Mouse (Mus musculus) kidney, embryonic 15.5 days (tissue): ENCODE data around the gene Triobp. TPM values are rescaled to one million over a fixed set of nuclear protein-coding genes. Genes with fewer than 3 reads are reported as not detected.

ENCODE experiments used
- ATAC-seq: fragments of 200-750 bp; cut with Nextera tagmentation; replicated peaks from 2 replicates; pipeline ENCODE4 v1.8.0; 2017; ENCODE audit warnings: moderate TSS enrichment; ENCODE audit not compliant: low FRiP score
- H3K27ac ChIP-seq: fragments of 300-500 bp; sonication (generic); 2 replicates; pipeline ENCODE4 v1.5.1; 2015; ENCODE audit warnings: mild to moderate bottlenecking, inconsistent platforms
- H3K27me3 ChIP-seq: fragments of 300-500 bp; sonication (generic); 2 replicates; pipeline ENCODE4 v1.6.1; 2015; ENCODE audit warnings: inconsistent platforms
- H3K36me3 ChIP-seq: fragments of 300-500 bp; sonication (generic); 2 replicates; pipeline ENCODE4 v1.6.1; 2015; ENCODE audit warnings: inconsistent platforms
- H3K4me1 ChIP-seq: fragments of 300-500 bp; sonication (generic); 2 replicates; pipeline ENCODE4 v1.6.1; 2015; ENCODE audit warnings: inconsistent platforms
- H3K4me2 ChIP-seq: fragments of 300-500 bp; sonication (generic); 2 replicates; pipeline ENCODE4 v1.6.1; 2015; ENCODE audit warnings: moderate library complexity, mild to moderate bottlenecking, inconsistent platforms
- H3K4me3 ChIP-seq: fragments of 300-500 bp; sonication (generic); replicated peaks from 2 replicates; pipeline ENCODE4 v1.5.1; 2015; ENCODE audit warnings: mild to moderate bottlenecking, inconsistent platforms
- H3K9ac ChIP-seq: fragments of 300-500 bp; sonication (generic); 2 replicates; pipeline ENCODE4 v1.6.1; 2015; ENCODE audit warnings: mild to moderate bottlenecking, inconsistent platforms
- H3K9me3 ChIP-seq: fragments of 300-500 bp; sonication (generic); replicated peaks from 2 replicates; pipeline ENCODE4 v1.6.1; 2016; ENCODE audit warnings: inconsistent platforms
- WGBS: fragments of 180-500 bp; shearing (Covaris S2); methylation state at CpG from one replicate; pipeline ENCODE4 v1.1.7; 2015; ENCODE audit warnings: mixed read lengths; 5-methylcytosine and 5-hydroxymethylcytosine counted together
- polyA plus RNA-seq: library from polyadenylated mRNA; unstranded; fragments of >200 nt; fragmentation: Nextera tagmentation; extraction: Ambion mirVana; gene quantifications from 2 replicates; pipeline ENCODE4 v1.2.1, GENCODE M21; 2015

Gene Triobp
- polyA plus RNA-seq, 1 experiment from 2014 or later: 66.6 TPM

DNA sequence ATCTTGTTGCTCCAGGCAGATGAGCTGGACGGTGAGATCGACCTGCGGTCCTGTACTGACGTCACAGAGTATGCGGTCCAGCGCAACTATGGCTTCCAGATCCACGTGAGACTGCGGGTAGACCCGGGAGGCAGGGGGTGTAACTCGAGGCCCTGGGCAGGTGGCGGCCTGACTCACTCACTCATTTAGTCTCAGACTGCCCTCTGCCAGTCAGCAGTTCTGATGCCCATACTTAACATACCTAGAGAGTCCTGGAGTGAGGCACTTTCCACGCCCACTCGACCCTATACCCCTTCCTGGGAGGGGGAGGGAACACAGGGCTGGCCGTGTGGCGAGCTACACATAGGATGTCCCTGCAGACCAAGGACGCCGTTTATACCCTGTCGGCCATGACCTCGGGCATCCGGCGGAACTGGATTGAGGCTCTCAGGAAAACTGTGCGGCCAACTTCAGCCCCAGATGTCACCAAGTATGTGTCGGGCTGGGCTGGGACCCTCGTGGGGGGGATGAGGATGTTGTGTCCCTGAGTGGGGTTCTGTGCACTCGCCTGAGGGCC, 43.5 kb downstream of the Triobp start:
- no peak overlapping the region for H3K9ac ChIP-seq
- H3K27me3 ChIP-seq: no peaks in the 10 kb centered on the region
- H3K4me3 ChIP-seq: no peak overlapping the region
- H3K4me1 ChIP-seq: peaks cover 28% of the 10 kb centered on the region
- no peaks in the 10 kb centered on the region for H3K9me3 ChIP-seq
- no peak overlapping the region for H3K27ac ChIP-seq
- 84% methylated on average over 25 of the region's 25 CpGs for WGBS
- H3K4me2 ChIP-seq: no peak overlapping the region
- ATAC-seq: no peak
- H3K36me3 ChIP-seq: peaks cover 87% of the 10 kb centered on the region

GRCm38 (mm10) chr15:78992235-78992634, 44.7 kb downstream of the Triobp start:
- Histone ChIP-seq H3K9ac (no peak overlapping the region), H3K9me3 (no peaks in the 10 kb centered on the region), H3K27ac (no peak overlapping the region), H3K4me2 (no peak overlapping the region), H3K36me3 (peaks cover 96% of the 10 kb centered on the region), H3K4me1 (peaks cover 16% of the 10 kb centered on the region), H3K4me3 (no peak overlapping the region), H3K27me3 (no peaks in the 10 kb centered on the region)
- 92% methylated on average over 7 of the region's 7 CpGs for WGBS
- no peak for ATAC-seq

GRCm38 (mm10) chr15:78992925-78993324, 45.4 kb downstream of the Triobp start:
- Histone ChIP-seq H3K9me3 (no peaks in the 10 kb centered on the region), H3K9ac (no peak overlapping the region), H3K27ac (no peak overlapping the region), H3K4me2 (no peak overlapping the region), H3K4me3 (no peak overlapping the region), H3K36me3 (peaks cover 93% of the 10 kb centered on the region), H3K4me1 (peaks cover 14% of the 10 kb centered on the region), H3K27me3 (no peaks in the 10 kb centered on the region)
- WGBS: 94% methylated on average over 24 of the region's 24 CpGs
- no peak for ATAC-seq

DNA sequence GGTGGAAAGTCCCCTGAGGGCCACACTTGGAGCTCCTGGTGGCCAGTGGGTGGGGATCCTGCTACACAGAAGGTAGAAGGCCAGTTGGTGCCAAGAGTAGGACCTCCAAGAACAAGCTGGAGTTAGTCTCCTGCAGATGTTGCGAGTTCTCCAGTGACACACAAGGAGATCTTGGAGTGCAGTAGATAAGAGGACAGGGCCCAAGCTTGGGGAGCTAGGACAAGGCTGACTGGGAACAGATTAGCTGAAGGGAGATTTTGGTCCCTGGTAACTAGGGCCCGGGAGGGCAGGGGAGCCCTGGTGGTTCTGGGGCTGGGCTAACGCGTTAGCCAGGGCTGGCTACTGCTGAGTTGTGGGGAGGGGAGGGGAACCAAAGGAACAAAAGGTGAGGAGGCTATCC, 48.4 kb downstream of the Triobp start:
- no peak overlapping the region for H3K4me3 ChIP-seq
- H3K9me3 ChIP-seq: no peaks in the 10 kb centered on the region
- no peak for ATAC-seq
- no peak overlapping the region for H3K9ac ChIP-seq
- WGBS: 95% methylated on average over 4 of the region's 4 CpGs
- no peak overlapping the region for H3K27ac ChIP-seq
- H3K4me2 ChIP-seq: no peak overlapping the region
- H3K36me3 ChIP-seq: peaks cover 87% of the 10 kb centered on the region
- H3K27me3 ChIP-seq: no peaks in the 10 kb centered on the region
- H3K4me1 ChIP-seq: peaks cover 26% of the 10 kb centered on the region

- no peaks in the 10 kb centered on the region for H3K9me3 ChIP-seq
- H3K4me3 ChIP-seq: no peak overlapping the region
- ATAC-seq: no peak
- no peak overlapping the region for H3K27ac ChIP-seq
- no peak overlapping the region for H3K9ac ChIP-seq
- H3K27me3 ChIP-seq: no peaks in the 10 kb centered on the region
- H3K4me2 ChIP-seq: no peak overlapping the region
- WGBS: 87% methylated on average over 3 of the region's 3 CpGs
- H3K36me3 ChIP-seq: peaks cover 87% of the 10 kb centered on the region
- H3K4me1 ChIP-seq: peaks cover 34% of the 10 kb centered on the region
Measured at GRCm38 (mm10) chr15:78996663-78997062, 49.1 kb downstream of the Triobp start.

DNA sequence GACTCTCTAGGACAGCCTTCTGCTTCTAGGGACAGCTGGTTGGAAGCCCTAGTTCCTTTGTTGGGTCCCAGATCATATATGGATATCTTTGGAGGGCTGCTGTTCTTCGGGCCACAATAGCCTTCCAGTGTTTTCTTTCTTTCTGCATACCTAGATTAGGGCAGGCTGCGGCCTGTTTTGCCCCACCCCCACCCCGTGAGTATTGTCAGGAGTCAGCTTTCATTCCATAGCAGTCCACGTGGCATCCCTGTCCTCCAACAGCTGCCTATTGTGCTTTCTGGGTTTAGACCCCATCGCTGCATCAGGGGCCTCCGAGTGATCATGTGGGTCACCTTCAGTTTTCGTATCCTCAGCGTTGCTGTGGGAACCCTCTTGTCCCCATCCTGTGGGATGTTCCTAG, 50.8 kb downstream of the Triobp start:
- Histone ChIP-seq H3K27ac (peak overlapping the region; percentile 7; the same call in 1 of the 2 replicates), H3K9me3 (no peaks in the 10 kb centered on the region), H3K4me1 (peaks cover 47% of the 10 kb centered on the region), H3K9ac (no peak overlapping the region), H3K27me3 (no peaks in the 10 kb centered on the region), H3K36me3 (peaks cover 87% of the 10 kb centered on the region), H3K4me3 (no peak overlapping the region), H3K4me2 (no peak overlapping the region)
- WGBS: 50% methylated on average over 8 of the region's 8 CpGs
- no peak for ATAC-seq

GRCm38 (mm10) chr15:78999586-78999985, 52.1 kb downstream of the Triobp start:
- Histone ChIP-seq H3K4me3 (no peak overlapping the region), H3K9ac (no peak overlapping the region), H3K27ac (no peak overlapping the region; the same call in 1 of the 2 replicates), H3K4me1 (peaks cover 47% of the 10 kb centered on the region), H3K27me3 (no peaks in the 10 kb centered on the region), H3K36me3 (peaks cover 87% of the 10 kb centered on the region), H3K4me2 (no peak overlapping the region), H3K9me3 (no peaks in the 10 kb centered on the region)
- 72% methylated on average over 11 of the region's 11 CpGs for WGBS
- no peak for ATAC-seq

DNA sequence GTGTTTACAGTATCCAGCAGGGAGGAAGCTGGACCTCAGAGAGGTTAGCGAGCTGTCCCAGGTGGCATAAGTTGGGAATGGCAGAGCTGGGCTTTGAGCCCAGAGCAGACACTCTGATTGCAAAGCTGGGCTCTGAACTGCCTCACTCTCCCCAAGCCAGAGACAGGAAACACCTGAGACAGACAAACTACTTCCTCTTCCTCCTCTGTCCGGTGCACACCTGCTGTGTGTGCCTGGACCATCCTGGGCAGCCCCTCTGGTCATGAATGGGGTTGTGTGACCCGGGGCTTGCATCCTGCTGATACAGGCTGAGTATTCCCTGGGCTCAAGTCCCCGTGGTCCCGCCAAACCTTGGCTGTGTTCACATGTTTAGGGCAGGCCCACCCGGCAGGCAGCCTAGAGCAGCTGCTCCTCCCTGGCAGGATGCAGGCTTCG, 52.9 kb downstream of the Triobp start:
- whole genome bisulfite sequencing: 77% methylated on average over 7 of the region's 7 CpGs
- no peak overlapping the region for H3K9ac ChIP-seq
- H3K27me3 ChIP-seq: no peaks in the 10 kb centered on the region
- no peak overlapping the region for H3K27ac ChIP-seq
- no peak for ATAC-seq
- H3K36me3 ChIP-seq: peaks cover 87% of the 10 kb centered on the region
- no peak overlapping the region for H3K4me3 ChIP-seq
- peaks cover 47% of the 10 kb centered on the region for H3K4me1 ChIP-seq
- no peak overlapping the region for H3K4me2 ChIP-seq
- H3K9me3 ChIP-seq: no peaks in the 10 kb centered on the region

- Histone ChIP-seq H3K9me3 (no peaks in the 10 kb centered on the region), H3K4me1 (peaks cover 47% of the 10 kb centered on the region), H3K27ac (no peak overlapping the region), H3K27me3 (no peaks in the 10 kb centered on the region), H3K4me2 (no peak overlapping the region), H3K9ac (no peak overlapping the region), H3K36me3 (peaks cover 87% of the 10 kb centered on the region), H3K4me3 (no peak overlapping the region)
- WGBS: 94% methylated on average over 5 of the region's 5 CpGs
- 0 out of 2 replicates have a peak, but pooled peaks have one; percentile 3 for ATAC-seq
Measured at GRCm38 (mm10) chr15:79001559-79001958, 54.0 kb downstream of the Triobp start.

GRCm38 (mm10) chr15:79002036-79002435, 54.5 kb downstream of the Triobp start:
- Histone ChIP-seq H3K4me3 (no peak overlapping the region), H3K9ac (no peak overlapping the region)
- peak; percentile 83 for ATAC-seq

DNA sequence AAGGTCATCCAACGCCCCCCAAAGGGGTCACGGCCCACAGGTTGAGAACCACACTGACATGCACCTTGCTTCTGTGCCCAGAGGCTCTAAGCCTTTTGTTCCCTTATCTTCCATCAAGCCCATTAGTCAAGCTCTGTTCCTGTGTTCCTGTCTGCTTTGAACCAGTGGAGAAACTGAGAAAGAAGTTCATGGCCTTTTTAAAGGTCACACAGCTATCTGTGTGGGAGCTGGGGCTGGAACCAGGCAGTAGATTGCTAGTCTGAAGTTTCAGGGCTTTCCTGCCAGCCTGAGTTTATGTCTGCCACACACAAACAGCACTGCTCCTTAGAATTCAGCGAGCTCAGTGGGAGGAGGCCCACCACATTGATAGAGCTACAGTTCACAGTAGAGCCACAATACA, 55.6 kb downstream of the Triobp start:
- peaks cover 93% of the 10 kb centered on the region for H3K36me3 ChIP-seq
- 71% methylated on average over 3 of the region's 3 CpGs for WGBS

More at GRCm38 (mm10) chr15:79002036-79002435, 54.5 kb downstream of the Triobp start:
- Histone ChIP-seq H3K27me3 (no peaks in the 10 kb centered on the region), H3K4me1 (peaks cover 47% of the 10 kb centered on the region), H3K4me2 (no peak overlapping the region), H3K36me3 (peaks cover 87% of the 10 kb centered on the region), H3K27ac (no peak overlapping the region), H3K9me3 (no peaks in the 10 kb centered on the region)
- 27% methylated on average over 19 of the region's 19 CpGs for WGBS

DNA sequence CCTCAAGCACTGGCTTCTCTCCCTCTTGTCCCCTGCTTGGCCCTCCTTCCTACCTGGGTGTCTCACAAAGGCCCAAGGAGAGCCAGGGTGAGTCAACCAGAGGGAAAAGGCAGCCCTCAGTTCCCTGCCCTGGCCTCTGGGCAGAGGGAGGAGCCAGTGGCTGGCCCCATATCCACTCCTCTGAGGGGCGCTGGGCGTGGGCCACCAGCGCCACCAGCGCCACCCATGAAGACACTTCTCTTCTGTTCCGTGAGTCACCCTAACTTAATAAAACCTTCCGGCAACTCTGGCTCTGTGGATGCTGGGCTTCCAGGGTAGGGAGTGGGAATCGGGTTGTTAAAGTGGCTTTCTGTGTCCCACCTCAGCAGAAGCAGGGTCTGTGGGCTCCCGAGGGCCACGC, 58.1 kb downstream of the Triobp start:
- Histone ChIP-seq H3K36me3 (peaks cover 73% of the 10 kb centered on the region), H3K27ac (no peak overlapping the region), H3K4me2 (no peak overlapping the region), H3K4me1 (peaks cover 24% of the 10 kb centered on the region), H3K27me3 (no peaks in the 10 kb centered on the region), H3K9me3 (no peaks in the 10 kb centered on the region), H3K4me3 (no peak overlapping the region), H3K9ac (no peak overlapping the region)
- 88% methylated on average over 9 of the region's 9 CpGs for WGBS
- ATAC-seq: no peak

More for the DNA sequence above, 55.6 kb downstream of the Triobp start:
- Histone ChIP-seq H3K9ac (no peak overlapping the region), H3K4me2 (no peak overlapping the region), H3K27ac (peak overlapping the region; percentile 10; the same call in 1 of the 2 replicates), H3K9me3 (no peaks in the 10 kb centered on the region), H3K27me3 (no peaks in the 10 kb centered on the region), H3K4me1 (peaks cover 41% of the 10 kb centered on the region), H3K4me3 (no peak overlapping the region)
- ATAC-seq: no peak

DNA sequence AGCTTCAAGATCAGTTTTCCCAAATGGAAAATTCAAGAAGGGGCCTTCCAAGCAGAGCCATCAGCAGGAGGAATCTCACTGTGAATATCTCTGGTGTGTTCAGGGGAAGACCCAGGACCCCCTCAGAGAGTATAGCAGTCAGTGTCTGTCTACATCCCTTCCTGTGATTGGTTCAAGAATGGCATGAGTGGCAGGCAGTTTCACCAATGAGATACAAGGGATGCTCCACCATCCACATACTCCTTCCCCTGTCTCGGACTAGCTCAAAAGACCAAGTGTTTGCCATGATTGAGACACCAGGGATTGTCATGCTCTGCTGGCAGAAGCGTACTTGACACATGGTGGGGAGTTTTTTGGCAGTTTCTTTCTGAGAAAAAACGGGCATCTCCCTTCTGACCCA, 59.1 kb downstream of the Triobp start:
- Histone ChIP-seq H3K27me3 (no peaks in the 10 kb centered on the region), H3K36me3 (peaks cover 62% of the 10 kb centered on the region), H3K9me3 (no peaks in the 10 kb centered on the region), H3K4me1 (peaks cover 22% of the 10 kb centered on the region), H3K4me2 (no peak overlapping the region), H3K27ac (no peak overlapping the region), H3K4me3 (no peak overlapping the region), H3K9ac (no peak overlapping the region)
- 79% methylated on average over 3 of the region's 3 CpGs for WGBS
- ATAC-seq: no peak
